Mouse (Mus musculus): ENCODE measurements around the gene Rab43. TPM values are rescaled to one million over a fixed set of nuclear protein-coding genes. Genes with fewer than 3 reads are reported as not detected.

Rab43 gene
- polyA plus RNA-seq, 1 experiment from 2014 or later: 9.3 TPM

GRCm38 (mm10) chr6:87756896-87757295, 55.1 kb downstream of the Rab43 start:
- WGBS: 94% methylated on average over 8 of the region's 8 CpGs
- H3K27me3 ChIP-seq: no peaks in the 10 kb centered on the region
- no peak for ATAC-seq (ENCODE audit: low FRiP score)

GRCm38 (mm10) chr6:87755196-87755595, 56.8 kb downstream of the Rab43 start:
- Histone ChIP-seq H3K4me2 (no peak overlapping the region), H3K27me3 (no peaks in the 10 kb centered on the region), H3K36me3 (peaks cover 33% of the 10 kb centered on the region), H3K4me3 (no peak overlapping the region), H3K27ac (no peak overlapping the region), H3K9me3 (no peaks in the 10 kb centered on the region), H3K9ac (no peak overlapping the region), H3K4me1 (replicated peaks) (no peaks in the 10 kb centered on the region)
- 97% methylated on average over 4 of the region's 4 CpGs for WGBS
- no peak for ATAC-seq (ENCODE audit: low FRiP score)

More at GRCm38 (mm10) chr6:87756896-87757295, 55.1 kb downstream of the Rab43 start:
- H3K36me3 ChIP-seq: peaks cover 28% of the 10 kb centered on the region
- no peak overlapping the region for H3K4me3 ChIP-seq
- no peaks in the 10 kb centered on the region for H3K9me3 ChIP-seq
- H3K4me1 ChIP-seq (replicated peaks): no peaks in the 10 kb centered on the region
- no peak overlapping the region for H3K27ac ChIP-seq
- H3K9ac ChIP-seq: no peak overlapping the region
- no peak overlapping the region for H3K4me2 ChIP-seq

- no peaks in the 10 kb centered on the region for H3K9me3 ChIP-seq
- no peak overlapping the region for H3K4me3 ChIP-seq
- no peak overlapping the region for H3K4me2 ChIP-seq
- H3K4me1 ChIP-seq (replicated peaks): no peaks in the 10 kb centered on the region
- H3K27me3 ChIP-seq: no peaks in the 10 kb centered on the region
- H3K27ac ChIP-seq: no peak overlapping the region
- WGBS: 92% methylated on average over 6 of the region's 6 CpGs
- peaks cover 23% of the 10 kb centered on the region for H3K36me3 ChIP-seq
- ATAC-seq (ENCODE audit: low FRiP score): no peak
- no peak overlapping the region for H3K9ac ChIP-seq
Observed at GRCm38 (mm10) chr6:87751574-87751973, 60.4 kb downstream of the Rab43 start.

- no peaks in the 10 kb centered on the region for H3K27me3 ChIP-seq
- H3K27ac ChIP-seq: no peak overlapping the region
- H3K4me1 ChIP-seq (replicated peaks): no peaks in the 10 kb centered on the region
- WGBS: 90% methylated on average over 8 of the region's 8 CpGs
- no peaks in the 10 kb centered on the region for H3K9me3 ChIP-seq
- H3K4me3 ChIP-seq: no peak overlapping the region
- ATAC-seq (ENCODE audit: low FRiP score): no peak
- no peak overlapping the region for H3K4me2 ChIP-seq
- H3K9ac ChIP-seq: no peak overlapping the region
- H3K36me3 ChIP-seq: peaks cover 15% of the 10 kb centered on the region
Observed at GRCm38 (mm10) chr6:87750184-87750910, 61.6 kb downstream of the Rab43 start.

- Histone ChIP-seq H3K9me3 (no peaks in the 10 kb centered on the region), H3K27me3 (no peaks in the 10 kb centered on the region)
- ATAC-seq (ENCODE audit: low FRiP score): no peak
Observed at GRCm38 (mm10) chr6:87748531-87748930, 63.4 kb downstream of the Rab43 start.

GRCm38 (mm10) chr6:87748078-87748477, 63.9 kb downstream of the Rab43 start:
- H3K27me3 ChIP-seq: no peaks in the 10 kb centered on the region
- no peak for ATAC-seq (ENCODE audit: low FRiP score)
- no peaks in the 10 kb centered on the region for H3K9me3 ChIP-seq

More at GRCm38 (mm10) chr6:87748531-87748930, 63.4 kb downstream of the Rab43 start:
- 91% methylated on average over 6 of the region's 6 CpGs for WGBS
- H3K27ac ChIP-seq: no peak overlapping the region
- peaks cover 5% of the 10 kb centered on the region; the same call in 1 of the 2 replicates for H3K36me3 ChIP-seq
- no peaks in the 10 kb centered on the region for H3K4me1 ChIP-seq (replicated peaks)
- no peak overlapping the region for H3K4me3 ChIP-seq
- H3K4me2 ChIP-seq: no peak overlapping the region
- H3K9ac ChIP-seq: no peak overlapping the region

GRCm38 (mm10) chr6:87746849-87747248, 65.1 kb downstream of the Rab43 start:
- H3K27ac ChIP-seq: no peak overlapping the region
- H3K4me3 ChIP-seq: no peak overlapping the region
- peaks cover 5% of the 10 kb centered on the region; the same call in 1 of the 2 replicates for H3K36me3 ChIP-seq
- no peak for ATAC-seq (ENCODE audit: low FRiP score)
- H3K9me3 ChIP-seq: no peaks in the 10 kb centered on the region
- no peak overlapping the region for H3K9ac ChIP-seq
- H3K4me2 ChIP-seq: no peak overlapping the region
- no peaks in the 10 kb centered on the region for H3K4me1 ChIP-seq (replicated peaks)
- H3K27me3 ChIP-seq: no peaks in the 10 kb centered on the region
- WGBS: 81% methylated on average over 2 of the region's 2 CpGs

More at GRCm38 (mm10) chr6:87748078-87748477, 63.9 kb downstream of the Rab43 start:
- H3K9ac ChIP-seq: no peak overlapping the region
- H3K4me2 ChIP-seq: no peak overlapping the region
- no peak overlapping the region for H3K27ac ChIP-seq
- 94% methylated on average over 2 of the region's 2 CpGs for WGBS
- no peak overlapping the region for H3K4me3 ChIP-seq
- peaks cover 5% of the 10 kb centered on the region; the same call in 1 of the 2 replicates for H3K36me3 ChIP-seq
- no peaks in the 10 kb centered on the region for H3K4me1 ChIP-seq (replicated peaks)

GRCm38 (mm10) chr6:87746059-87746458, 65.9 kb downstream of the Rab43 start:
- WGBS: 75% methylated on average over 3 of the region's 3 CpGs
- Histone ChIP-seq H3K9ac (no peak overlapping the region), H3K9me3 (no peaks in the 10 kb centered on the region), H3K4me1 (replicated peaks) (no peaks in the 10 kb centered on the region), H3K4me2 (no peak overlapping the region), H3K27ac (no peak overlapping the region), H3K36me3 (peaks cover 5% of the 10 kb centered on the region; the same call in 1 of the 2 replicates), H3K4me3 (no peak overlapping the region), H3K27me3 (no peaks in the 10 kb centered on the region)
- no peak for ATAC-seq (ENCODE audit: low FRiP score)

GRCm38 (mm10) chr6:87745301-87745700, 66.7 kb downstream of the Rab43 start:
- H3K9me3 ChIP-seq: no peaks in the 10 kb centered on the region
- ATAC-seq (ENCODE audit: low FRiP score): no peak
- H3K4me3 ChIP-seq: no peak overlapping the region
- no peaks in the 10 kb centered on the region for H3K4me1 ChIP-seq (replicated peaks)
- H3K27me3 ChIP-seq: 0 out of 2 replicates have a peak, but pooled peaks cover 4% of the 10 kb centered on the region
- no peak overlapping the region for H3K9ac ChIP-seq
- H3K36me3 ChIP-seq: peaks cover 2% of the 10 kb centered on the region; the same call in 1 of the 2 replicates
- H3K4me2 ChIP-seq: no peak overlapping the region
- H3K27ac ChIP-seq: no peak overlapping the region
- 42% methylated on average over 1 of the region's 1 CpGs for WGBS

- no peaks in the 10 kb centered on the region for H3K9me3 ChIP-seq
- no peak for ATAC-seq (ENCODE audit: low FRiP score)
- no peak overlapping the region for H3K27ac ChIP-seq
- H3K4me2 ChIP-seq: no peak overlapping the region
- H3K27me3 ChIP-seq: 0 out of 2 replicates have a peak, but pooled peaks cover 6% of the 10 kb centered on the region
- no peaks in the 10 kb centered on the region for H3K4me1 ChIP-seq (replicated peaks)
- H3K9ac ChIP-seq: no peak overlapping the region
- H3K4me3 ChIP-seq: no peak overlapping the region
- no peaks in the 10 kb centered on the region for H3K36me3 ChIP-seq
- WGBS: 92% methylated on average over 3 of the region's 3 CpGs
Observed at GRCm38 (mm10) chr6:87744632-87745031, 67.3 kb downstream of the Rab43 start.

- H3K4me1 ChIP-seq (replicated peaks): peaks cover 6% of the 10 kb centered on the region
- 0 out of 2 replicates have a peak, but pooled peaks cover 9% of the 10 kb centered on the region for H3K27me3 ChIP-seq
- WGBS: 77% methylated on average over 5 of the region's 5 CpGs
- no peak overlapping the region for H3K27ac ChIP-seq
- no peak for ATAC-seq (ENCODE audit: low FRiP score)
- H3K9me3 ChIP-seq: no peaks in the 10 kb centered on the region
- H3K36me3 ChIP-seq: no peaks in the 10 kb centered on the region
- H3K9ac ChIP-seq: no peak overlapping the region
- H3K4me2 ChIP-seq: no peak overlapping the region
- H3K4me3 ChIP-seq: no peak overlapping the region
Observed at GRCm38 (mm10) chr6:87743281-87743680, 68.7 kb downstream of the Rab43 start.

- peaks cover 11% of the 10 kb centered on the region for H3K4me1 ChIP-seq (replicated peaks)
- H3K9me3 ChIP-seq: no peaks in the 10 kb centered on the region
- no peak overlapping the region for H3K9ac ChIP-seq
- no peaks in the 10 kb centered on the region for H3K36me3 ChIP-seq
- WGBS: 79% methylated on average over 5 of the region's 5 CpGs
- no peak overlapping the region for H3K4me3 ChIP-seq
- 0 out of 2 replicates have a peak, but pooled peaks cover 9% of the 10 kb centered on the region for H3K27me3 ChIP-seq
- H3K4me2 ChIP-seq: no peak overlapping the region
- no peak overlapping the region for H3K27ac ChIP-seq
- ATAC-seq (ENCODE audit: low FRiP score): no peak
Observed at GRCm38 (mm10) chr6:87742804-87743203, 69.2 kb downstream of the Rab43 start.

- no peak overlapping the region for H3K4me2 ChIP-seq
- no peaks in the 10 kb centered on the region for H3K36me3 ChIP-seq
- no peak overlapping the region for H3K27ac ChIP-seq
- H3K4me1 ChIP-seq (replicated peaks): peaks cover 16% of the 10 kb centered on the region
- 0 out of 2 replicates have a peak, but pooled peaks cover 9% of the 10 kb centered on the region for H3K27me3 ChIP-seq
- H3K4me3 ChIP-seq: no peak overlapping the region
- ATAC-seq (ENCODE audit: low FRiP score): no peak
- H3K9ac ChIP-seq: no peak overlapping the region
- 93% methylated on average over 8 of the region's 8 CpGs for WGBS
- no peaks in the 10 kb centered on the region for H3K9me3 ChIP-seq
Observed at GRCm38 (mm10) chr6:87741978-87742377, 70.0 kb downstream of the Rab43 start.
